Mouse (Mus musculus): ENCODE data around the gene Lclat1.
A peak's percentile ranks its signal among the peaks of the same experiment; 100 is the strongest.

Gene Lclat1

GRCm38 (mm10) chr17:73107158-73108157, at the start of gene Lclat1:
Lclat1 (plus strand) TSS chr17:73107985.
- DNase-seq (ENCODE audit: extremely low read depth, insufficient read length, low spot score), result peak; percentile 93

- DNase-seq (ENCODE audit: extremely low read depth, insufficient read length, low spot score), result no peak
Measured at GRCm38 (mm10) chr17:73058319-73058718, 49.5 kb upstream of the Lclat1 start.

GRCm38 (mm10) chr17:73060224-73060896, 47.4 kb upstream of the Lclat1 start:
- no peak for DNase-seq (ENCODE audit: extremely low read depth, insufficient read length, low spot score)

DNA sequence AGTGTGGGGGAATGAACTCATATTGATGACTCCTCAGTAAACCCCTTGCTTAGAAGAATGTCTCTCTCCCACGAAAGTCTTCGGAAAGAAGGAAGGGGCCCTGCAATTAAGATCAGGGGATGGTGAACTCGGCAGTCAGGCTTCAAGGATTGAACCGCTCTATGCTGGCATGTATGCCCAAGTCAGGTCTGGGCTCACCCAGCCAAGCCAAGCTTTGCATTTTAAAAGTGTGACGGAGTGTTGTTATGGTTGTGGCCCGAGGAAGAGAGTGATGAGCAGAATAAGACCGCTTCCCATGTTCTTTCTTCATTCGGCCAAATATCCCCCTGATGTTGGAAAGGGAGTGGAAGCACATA, 46.9 kb upstream of the Lclat1 start:
- DNase-seq (ENCODE audit: extremely low read depth, insufficient read length, low spot score), result no peak

DNA sequence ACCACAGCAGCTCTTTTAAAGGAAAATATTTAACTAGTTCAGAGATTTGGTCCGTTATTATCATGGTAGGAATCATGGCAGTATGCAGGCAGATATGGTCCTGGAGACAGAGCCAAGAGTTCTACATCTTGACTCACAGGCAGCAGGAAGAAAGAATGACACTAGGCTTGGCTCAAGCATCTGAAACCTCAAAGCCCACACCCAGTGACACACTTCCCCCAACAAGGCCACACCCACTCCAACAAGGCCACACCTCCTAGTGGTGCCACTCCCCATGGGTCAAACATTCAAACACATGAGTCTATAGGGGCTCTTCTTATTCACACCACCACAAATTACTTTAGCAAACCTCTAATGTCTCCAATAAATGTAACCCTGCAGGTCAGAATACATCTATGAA, 45.1 kb upstream of the Lclat1 start:
- DNase-seq (ENCODE audit: extremely low read depth, insufficient read length, low spot score), result peak; percentile 70

GRCm38 (mm10) chr17:73063299-73063698, 44.5 kb upstream of the Lclat1 start:
- no peak for DNase-seq (ENCODE audit: extremely low read depth, insufficient read length, low spot score)

DNA sequence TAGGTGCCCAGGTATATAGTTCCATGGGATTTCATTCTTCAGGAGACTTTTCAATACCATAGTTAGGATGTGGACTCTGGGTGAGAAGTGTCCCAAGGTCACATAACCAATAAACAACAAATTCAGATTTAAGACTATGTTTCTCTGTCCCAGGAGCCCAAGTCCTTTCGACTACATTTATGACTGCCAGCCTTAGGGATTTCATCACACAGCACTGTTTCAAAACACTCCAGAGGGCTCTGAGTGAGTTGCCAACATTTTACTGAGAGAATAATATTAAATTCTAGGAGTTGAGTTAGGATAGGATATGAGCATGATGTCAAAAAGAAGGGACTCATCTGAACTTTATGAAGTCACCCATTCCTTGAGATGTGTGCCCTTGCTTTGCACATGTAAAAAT, 44.0 kb upstream of the Lclat1 start:
- DNase-seq (ENCODE audit: extremely low read depth, insufficient read length, low spot score), result no peak

DNA sequence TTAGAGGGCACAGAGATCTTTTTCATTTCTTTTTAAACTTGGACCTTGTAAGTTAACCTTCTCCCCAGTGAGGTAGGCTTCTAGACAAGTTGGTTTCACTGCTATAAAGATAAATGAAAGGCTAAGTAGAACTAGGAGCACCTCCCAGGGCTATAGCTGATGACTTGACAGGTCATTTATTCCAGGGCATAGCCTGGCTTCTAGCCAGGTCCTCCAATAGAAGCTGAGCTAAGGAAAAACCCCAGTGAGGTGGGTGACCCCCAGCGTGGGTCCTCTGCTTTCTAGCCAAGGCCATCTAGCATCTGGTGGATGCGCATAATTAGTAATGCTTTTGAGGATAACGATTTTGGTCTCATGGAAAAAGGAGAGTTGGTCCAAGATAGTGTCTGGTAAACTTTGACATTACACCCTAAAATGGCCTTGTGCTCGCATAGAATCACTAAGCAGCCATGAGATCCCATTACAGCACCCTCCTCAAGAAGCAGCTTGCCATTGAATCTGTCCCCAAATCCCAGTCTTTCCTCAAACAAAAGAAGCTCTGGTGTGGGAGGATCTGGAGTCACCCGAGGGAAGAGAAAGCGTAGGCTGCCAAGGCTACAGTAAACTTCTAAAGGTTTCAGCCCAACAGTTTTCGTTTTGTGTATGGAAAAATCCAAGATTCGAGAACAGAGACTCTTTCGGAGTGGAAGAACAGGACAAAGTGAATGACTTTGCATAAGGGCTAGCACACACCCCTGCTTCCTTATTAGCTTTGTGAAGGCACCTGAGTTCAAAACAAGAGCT, 41.2 kb upstream of the Lclat1 start:
- DNase-seq (ENCODE audit: extremely low read depth, insufficient read length, low spot score), result no peak

GRCm38 (mm10) chr17:73067423-73067822, 40.4 kb upstream of the Lclat1 start:
- DNase-seq (ENCODE audit: extremely low read depth, insufficient read length, low spot score), result no peak

- DNase-seq (ENCODE audit: extremely low read depth, insufficient read length, low spot score), result peak; percentile 61
Measured at GRCm38 (mm10) chr17:73068321-73068992, 39.3 kb upstream of the Lclat1 start.

DNA sequence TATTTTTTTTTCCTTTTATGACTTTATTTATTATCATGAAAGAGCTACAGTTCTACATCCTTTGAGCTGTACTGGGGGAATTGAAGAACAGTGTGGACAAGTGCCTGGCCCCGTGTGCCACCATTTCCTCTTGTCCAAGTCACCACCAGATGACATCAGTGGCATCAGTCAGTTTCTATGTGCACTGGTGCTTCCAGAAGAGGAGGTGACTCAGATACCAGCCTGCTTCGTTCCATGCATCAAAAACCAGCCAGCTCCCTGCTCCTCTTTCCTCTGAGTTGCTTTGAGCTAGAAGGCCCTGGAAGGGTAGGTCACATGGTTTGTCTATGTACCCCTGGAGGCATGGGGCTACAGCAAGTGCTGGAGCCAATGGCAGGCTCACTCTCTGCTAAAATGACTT, 37.3 kb upstream of the Lclat1 start:
- DNase-seq (ENCODE audit: extremely low read depth, insufficient read length, low spot score), result no peak

DNA sequence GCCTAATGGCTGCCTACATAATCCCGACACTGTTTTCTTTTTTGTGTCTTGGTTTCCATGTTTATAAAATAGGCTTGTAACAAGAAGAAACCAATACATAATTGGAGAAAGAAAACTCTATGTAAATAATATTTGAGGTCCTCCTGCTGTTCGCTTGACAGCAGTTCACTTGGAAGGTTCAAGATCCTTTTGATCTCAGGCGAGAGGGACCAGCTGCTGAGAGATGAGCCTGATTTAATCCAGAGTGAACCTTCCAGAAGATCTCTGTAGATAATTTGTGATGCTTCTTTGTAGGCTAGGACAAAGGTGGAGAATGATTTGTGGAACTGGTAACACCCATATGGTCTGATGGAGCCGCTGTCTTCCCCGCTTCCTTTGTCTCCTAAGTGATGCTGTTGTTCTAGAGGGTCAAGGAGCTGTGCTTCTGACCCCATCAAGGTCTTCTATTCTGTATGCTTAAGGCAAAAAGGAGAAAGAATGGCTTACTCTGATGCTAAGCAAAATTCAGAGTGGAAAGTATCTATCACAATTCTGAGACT, 36.0 kb upstream of the Lclat1 start:
- DNase-seq (ENCODE audit: extremely low read depth, insufficient read length, low spot score), result no peak

DNA sequence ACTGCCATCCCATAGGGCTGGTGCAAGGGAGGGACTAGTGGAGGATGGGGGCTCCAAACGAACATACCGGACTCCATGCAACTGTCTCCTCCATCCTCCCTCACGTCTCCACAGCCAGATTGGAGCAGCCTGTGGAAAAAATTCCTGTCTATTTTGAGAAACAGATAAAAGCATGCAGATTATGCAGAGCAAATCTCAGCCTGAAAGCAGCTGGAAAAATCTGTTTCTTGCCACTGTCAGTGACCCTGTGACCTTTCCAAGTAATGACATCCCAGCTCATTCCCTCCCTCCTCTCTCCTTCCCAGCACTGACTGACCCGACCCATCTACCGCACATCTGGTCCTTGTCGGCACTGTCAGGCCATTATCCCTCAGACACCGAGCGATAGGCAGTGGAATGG, 35.5 kb upstream of the Lclat1 start:
- DNase-seq (ENCODE audit: extremely low read depth, insufficient read length, low spot score), result no peak

GRCm38 (mm10) chr17:73074631-73075030, 33.2 kb upstream of the Lclat1 start:
- DNase-seq (ENCODE audit: extremely low read depth, insufficient read length, low spot score), result no peak

DNA sequence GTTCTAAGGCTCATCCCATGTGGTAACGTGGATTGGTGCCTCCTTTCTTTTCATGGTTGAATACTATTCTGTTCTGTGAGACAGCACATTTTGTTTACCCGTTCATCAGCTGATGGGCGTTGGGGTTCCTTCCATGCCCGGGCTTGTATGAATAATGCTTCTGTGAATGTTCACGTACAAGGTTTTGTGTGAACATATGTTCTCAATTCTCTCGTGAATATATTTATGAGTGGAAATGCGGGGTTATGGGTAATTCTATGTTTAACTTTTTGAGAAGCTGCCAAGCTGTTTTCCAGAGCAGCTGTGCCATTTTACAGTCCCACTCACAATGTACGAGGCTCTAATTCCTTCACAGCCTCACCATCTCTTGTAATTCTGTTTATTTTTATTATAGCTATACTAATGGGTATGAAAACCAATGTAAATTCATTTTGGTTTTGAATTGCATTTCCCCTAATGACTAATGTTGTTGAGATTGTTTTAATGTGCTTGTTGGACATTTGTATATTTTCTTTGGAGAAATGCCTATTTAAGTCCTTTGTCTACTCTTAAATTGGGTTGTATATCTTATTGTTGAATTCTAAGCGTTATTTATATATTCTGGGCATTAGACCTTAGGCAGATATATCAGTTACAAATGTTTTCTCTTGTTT, 32.4 kb upstream of the Lclat1 start:
- no peak for DNase-seq (ENCODE audit: extremely low read depth, insufficient read length, low spot score)

- no peak for DNase-seq (ENCODE audit: extremely low read depth, insufficient read length, low spot score)
Measured at GRCm38 (mm10) chr17:73077638-73078037, 30.1 kb upstream of the Lclat1 start.

DNA sequence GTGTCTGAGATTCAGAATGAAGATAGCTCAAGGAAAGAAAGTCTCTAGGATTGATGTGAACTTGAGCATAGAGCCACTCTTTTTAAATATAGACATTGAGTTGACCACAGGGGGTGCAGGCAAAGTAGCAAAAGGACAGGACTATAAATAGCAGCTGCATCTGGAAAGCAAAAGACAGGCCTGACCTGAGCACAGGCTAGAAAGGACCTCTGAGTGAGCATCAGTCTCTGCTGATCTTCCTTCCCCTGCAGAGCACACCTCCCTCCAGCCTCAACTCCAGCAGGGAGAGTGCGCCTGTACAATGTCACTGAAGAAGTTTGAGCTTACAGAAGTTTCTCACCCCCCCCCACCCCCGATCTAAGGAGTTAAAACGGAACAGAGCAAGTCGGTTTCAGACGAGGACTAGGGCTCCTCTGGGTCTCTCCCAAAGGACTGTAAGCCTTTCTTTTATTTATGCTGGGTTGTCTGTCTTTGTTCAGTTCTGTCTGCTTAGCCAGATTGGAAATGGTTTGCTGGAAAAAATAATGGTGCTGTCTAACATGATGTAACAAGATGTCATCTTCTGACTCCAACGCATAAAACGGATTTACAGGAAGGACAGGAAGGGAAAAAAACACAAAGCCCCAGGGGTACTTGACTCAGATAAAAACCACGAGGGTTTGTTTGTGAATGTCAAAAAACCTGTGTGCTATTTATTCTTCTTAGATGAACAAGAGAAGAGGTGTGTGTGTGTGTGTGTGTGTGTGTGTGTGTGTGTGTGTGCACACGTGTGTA, 26.2 kb upstream of the Lclat1 start:
- no peak for DNase-seq (ENCODE audit: extremely low read depth, insufficient read length, low spot score)

DNA sequence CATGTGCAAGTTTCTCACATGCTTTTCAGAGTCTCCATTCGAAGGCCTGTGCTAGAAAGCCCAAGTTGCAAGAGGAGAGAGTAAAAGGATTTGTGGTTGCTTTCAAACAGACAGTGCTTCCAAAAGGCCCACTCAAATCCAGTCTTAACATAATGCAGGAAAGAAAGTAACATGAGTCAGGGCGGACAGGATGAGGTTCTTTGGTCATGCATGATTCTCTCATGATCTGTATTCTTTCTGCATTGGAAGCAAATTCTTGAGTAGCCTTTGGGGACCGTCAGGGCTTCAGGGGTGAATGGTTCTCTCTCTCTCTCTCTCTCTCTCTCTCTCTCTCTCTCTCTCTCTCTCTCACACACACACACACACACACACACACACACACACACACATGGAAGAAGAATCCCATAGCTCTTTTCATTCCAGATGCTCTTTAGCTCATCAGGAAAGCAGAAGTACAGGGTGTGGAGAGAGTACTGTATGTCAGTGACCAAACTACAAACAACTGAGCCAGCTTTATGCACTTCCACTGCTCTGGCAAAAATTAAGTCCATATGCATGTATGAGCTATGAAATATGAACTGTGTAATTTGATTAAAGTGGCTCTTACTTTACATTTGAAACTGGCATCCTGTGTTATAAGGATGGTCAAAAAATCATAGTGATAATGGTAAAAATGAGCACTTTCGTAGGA, 25.1 kb upstream of the Lclat1 start:
- no peak for DNase-seq (ENCODE audit: extremely low read depth, insufficient read length, low spot score)

All from 3134 (cell line).